Mouse (Mus musculus) CH12.LX (cell line): ENCODE results near the gene Snx30. TPM values are rescaled to one million over a fixed set of nuclear protein-coding genes. Genes with fewer than 3 reads are reported as not detected.

Source experiments
- DNase-seq: peaks from one replicate; pipeline ENCODE4 v3.0.0-alpha.2; 2013; ENCODE audit errors: extremely low read depth
- H3K27ac ChIP-seq: 2 replicates; pipeline ENCODE4 v1.5.1; 2012; ENCODE audit warnings: low read depth, mild to moderate bottlenecking, control low read depth, moderate library complexity; ENCODE audit not compliant: insufficient read depth
- H3K27me3 ChIP-seq: replicated peaks from 2 replicates; pipeline ENCODE3; 2012; ENCODE audit warnings: inconsistent platforms
- H3K36me3 ChIP-seq, 2 experiments: replicated peaks in 1 of 2; 2 replicates each; pipeline versions ENCODE3 to v1.6.1; 2012; ENCODE audit warnings: inconsistent platforms in 1 of 2, low read length in 1 of 2, mild to moderate bottlenecking in 1 of 2, mixed read lengths in 1 of 2, moderate library complexity in 1 of 2; ENCODE audit not compliant: control insufficient read depth in 1 of 2, insufficient read depth in 1 of 2
- H3K4me1 ChIP-seq, 2 experiments: 2 replicates each; pipeline ENCODE4 v1.6.1; 2012; ENCODE audit warnings: inconsistent platforms in 1 of 2, moderate library complexity in 1 of 2; ENCODE audit not compliant: insufficient read depth in 2 of 2, control insufficient read depth in 1 of 2
- H3K4me2 ChIP-seq: 2 replicates; pipeline ENCODE4 v1.6.1; 2012; ENCODE audit warnings: low read depth, mild to moderate bottlenecking, control low read depth; ENCODE audit not compliant: poor library complexity, insufficient read depth, severe bottlenecking
- H3K4me3 ChIP-seq, 3 experiments: fragments of 150-350 bp in 1 of 3; sonication (generic) in 1 of 3; replicated peaks in 1 of 3; 2 replicates each; pipeline versions ENCODE3 to v1.5.1; 2011 to 2012; ENCODE audit warnings: low read depth in 2 of 3, low read length in 2 of 3, mild to moderate bottlenecking in 2 of 3, moderate library complexity in 2 of 3, control low read depth in 1 of 3, improper control_type of control experiment in 1 of 3, inconsistent platforms in 1 of 3, mixed read lengths in 1 of 3; ENCODE audit not compliant: poor library complexity in 1 of 3
- H3K79me2 ChIP-seq: replicated peaks from 2 replicates; pipeline ENCODE4 v1.6.1; 2012; ENCODE audit warnings: mild to moderate bottlenecking, moderate library complexity; ENCODE audit not compliant: control insufficient read depth, poor library complexity, insufficient read depth, severe bottlenecking; ENCODE audit errors: extremely low read depth
- H3K9ac ChIP-seq: 2 replicates; pipeline ENCODE4 v1.6.1; 2012; ENCODE audit warnings: low read depth, mild to moderate bottlenecking, control low read depth, moderate library complexity; ENCODE audit not compliant: insufficient read depth
- H3K9me3 ChIP-seq: replicated peaks from 2 replicates; pipeline ENCODE3; 2012; ENCODE audit warnings: low read length, inconsistent platforms, mixed read lengths
- CHD1 ChIP-seq: IDR thresholded peaks from 2 replicates; pipeline ENCODE4 v1.6.1; 2012; ENCODE audit warnings: low read depth, low read length, improper control_type of control experiment, inconsistent platforms
- CTCF ChIP-seq, 2 experiments: IDR thresholded peaks in 1 of 2; conservative IDR thresholded peaks in 1 of 2; 2 replicates each; pipeline ENCODE4 v1.5.1; 2011 to 2012; ENCODE audit warnings: low read depth in 2 of 2, low read length in 2 of 2, improper control_type of control experiment in 1 of 2, inconsistent platforms in 1 of 2, mild to moderate bottlenecking in 1 of 2, moderate library complexity in 1 of 2
- E2F4 ChIP-seq: IDR thresholded peaks from 2 replicates; pipeline ENCODE4 v1.6.1; 2011; ENCODE audit warnings: low read depth, low read length, improper control_type of control experiment; ENCODE audit not compliant: insufficient replicate concordance
- ELF1 ChIP-seq: IDR thresholded peaks from 2 replicates; pipeline ENCODE4 v1.6.1; 2014; ENCODE audit warnings: low read depth, mild to moderate bottlenecking, inconsistent platforms, low read length, improper control_type of control experiment
- EP300 ChIP-seq: IDR thresholded peaks from 2 replicates; pipeline ENCODE4 v1.6.1; 2011; ENCODE audit warnings: low read length, improper control_type of control experiment
- GABPA ChIP-seq: IDR thresholded peaks from 2 replicates; pipeline ENCODE4 v1.6.1; 2012; ENCODE audit warnings: low read depth, low read length, improper control_type of control experiment, inconsistent platforms; ENCODE audit not compliant: insufficient replicate concordance
- JUN ChIP-seq: IDR thresholded peaks from 2 replicates; pipeline ENCODE4 v1.6.1; 2011; ENCODE audit warnings: low read depth, mild to moderate bottlenecking, low read length, improper control_type of control experiment, moderate library complexity; ENCODE audit not compliant: insufficient read depth
- JUND ChIP-seq: conservative IDR thresholded peaks from 2 replicates; pipeline ENCODE4 v1.6.1; 2011; ENCODE audit warnings: low read depth, low read length, improper control_type of control experiment
- MAZ ChIP-seq: IDR thresholded peaks from 2 replicates; pipeline ENCODE4 v1.6.1; 2012; ENCODE audit warnings: low read depth, mild to moderate bottlenecking, inconsistent platforms, low read length, improper control_type of control experiment, moderate library complexity
- NELFE ChIP-seq: IDR thresholded peaks from 2 replicates; pipeline ENCODE4 v1.6.1; 2011; ENCODE audit warnings: low read depth, low read length, improper control_type of control experiment
- PAX5 ChIP-seq: IDR thresholded peaks from 2 replicates; pipeline ENCODE4 v1.6.1; 2012; ENCODE audit warnings: low read length, inconsistent platforms, mixed read lengths
- POLR2AphosphoS2 ChIP-seq: IDR thresholded peaks from 2 replicates; pipeline ENCODE4 v1.6.1; 2011; ENCODE audit warnings: low read depth, low read length, improper control_type of control experiment
- RAD21 ChIP-seq: IDR thresholded peaks from 2 replicates; pipeline ENCODE4 v1.6.1; 2011; ENCODE audit warnings: low read depth, mild to moderate bottlenecking, low read length, improper control_type of control experiment, moderate library complexity
- RCOR1 ChIP-seq: conservative IDR thresholded peaks from 2 replicates; pipeline ENCODE4 v1.6.1; 2012; ENCODE audit warnings: low read depth, mild to moderate bottlenecking, inconsistent platforms, low read length, improper control_type of control experiment
- SMC3 ChIP-seq: IDR thresholded peaks from 2 replicates; pipeline ENCODE4 v1.6.1; 2011; ENCODE audit warnings: low read depth, low read length, improper control_type of control experiment
- TCF12 ChIP-seq: IDR thresholded peaks from 2 replicates; pipeline ENCODE4 v1.6.1; 2014; ENCODE audit warnings: low read depth, mild to moderate bottlenecking, inconsistent platforms, low read length, improper control_type of control experiment
- UBTF ChIP-seq: IDR thresholded peaks from 2 replicates; pipeline ENCODE4 v1.6.1; 2012; ENCODE audit warnings: low read depth, mild to moderate bottlenecking, inconsistent platforms, low read length, improper control_type of control experiment, moderate library complexity
- USF1 ChIP-seq: IDR thresholded peaks from 2 replicates; pipeline ENCODE4 v1.6.1; 2014; ENCODE audit warnings: low read depth, mild to moderate bottlenecking, inconsistent platforms, low read length, improper control_type of control experiment
- ZNF384 ChIP-seq: IDR thresholded peaks from 2 replicates; pipeline ENCODE4 v1.6.1; 2012; ENCODE audit warnings: low read depth, low read length, improper control_type of control experiment, inconsistent platforms
- dilution Hi-C: fragments of 300-500 bp; cut with MboI; formaldehyde crosslinking; loops from 2 replicates; pipeline ENCODE4 v1.14.3; 2020; ENCODE audit warnings: low sequenced_read_pairs; ENCODE audit not compliant: extremely low pct_unique_long_range_greater_than_20kb, extremely low pct_ligation_motif_present
- in situ Hi-C: fragments of 300-500 bp; cut with MboI; formaldehyde crosslinking; loops from 3 replicates; pipeline ENCODE4 v1.14.3; 2019; ENCODE audit warnings: low sequenced_read_pairs, low pct_ligation_motif_present, low pct_unique_long_range_greater_than_20kb, mixed read lengths
- polyA plus RNA-seq: library from polyadenylated mRNA; unstranded; fragments of >175 nt; gene quantifications from 2 replicates; pipeline ENCODE4 v1.2.1, GENCODE M21; 2012; ENCODE audit warnings: low read depth; ENCODE audit not compliant: insufficient read length
- total RNA-seq, 2 experiments: library from RNA; depleted of rRNA; stranded (reverse); fragments of 300-350 nt in 1 of 2; fragments of >200 nt in 1 of 2; gene quantifications; 2 replicates each; pipeline ENCODE4 v1.2.3; 2012 to 2014

Gene Snx30
- total and polyA plus RNA-seq, 3 experiments: 7.9 to 16.9 (median 8.4) TPM

GRCm38 (mm10) chr4:59932505-59933281 is 127.1 kb downstream of the Snx30 start:
- H3K79me2 ChIP-seq: no peaks in the 10 kb centered on the region
- no peaks in the 10 kb centered on the region for H3K4me1 ChIP-seq
- H3K4me3 ChIP-seq: no peak overlapping the region
- dilution Hi-C loops: no loop called here
- no peak overlapping the region for H3K9ac ChIP-seq
- H3K4me2 ChIP-seq: no peak overlapping the region
- no peaks in the 10 kb centered on the region for H3K36me3 ChIP-seq
- peak; percentile 54 for DNase-seq
- peaks cover 29% of the 10 kb centered on the region for H3K27me3 ChIP-seq
- TF ChIP-seq ZNF384: peak; percentile 20; the same call in 1 of the 2 replicates
- no peak for TF ChIP-seq E2F4
- no peak for TF ChIP-seq JUN
- no peak for TF ChIP-seq PAX5
- TF ChIP-seq USF1: no peak
- peak; percentile 38 for TF ChIP-seq SMC3
- TF ChIP-seq RAD21: peak; percentile 63
- no peak for TF ChIP-seq TCF12
- TF ChIP-seq UBTF: no peak
- TF ChIP-seq CTCF (conservative IDR thresholded peaks at IDR 0.05 in 1 of 2, IDR thresholded peaks at IDR 0.05 in 1 of 2; ENCODE audit: low read depth in 2 of 2, low read length in 2 of 2): peak; percentile 47 to 62
- TF ChIP-seq ELF1: no peak
- TF ChIP-seq, all 38 proteins: peak for 4
- H3K27ac ChIP-seq: no peak overlapping the region
- no peaks in the 10 kb centered on the region for H3K9me3 ChIP-seq
- in situ Hi-C loops: loop anchor here (5.0 kb wide), 1 partner anchor 140 kb away; no protein-coding TSS in a partner anchor

- H3K4me2 ChIP-seq: no peak overlapping the region
- no peak for DNase-seq
- dilution Hi-C loops: no loop called here
- peaks cover 0 to 2% of the 10 kb centered on the region in 2 experiments; a peak in 1 of 4 replicates for H3K4me1 ChIP-seq
- no peaks in the 10 kb centered on the region for H3K79me2 ChIP-seq
- TF ChIP-seq EP300: no peak
- TF ChIP-seq ZNF384: no peak
- TF ChIP-seq RCOR1: no peak
- TF ChIP-seq MAZ: no peak
- TF ChIP-seq NELFE: no peak
- TF ChIP-seq JUND: no peak
- TF ChIP-seq GABPA: no peak
- no peak for TF ChIP-seq CHD1
- TF ChIP-seq POLR2AphosphoS2: no peak
- H3K27ac ChIP-seq: no peak overlapping the region
- H3K27me3 ChIP-seq: peaks cover 49% of the 10 kb centered on the region
- no peaks in the 10 kb centered on the region for H3K9me3 ChIP-seq
- no peak overlapping the region for H3K9ac ChIP-seq
- H3K36me3 ChIP-seq: no peaks in the 10 kb centered on the region
- in situ Hi-C loops: no loop called here
- no peak overlapping the region for H3K4me3 ChIP-seq
Observed at GRCm38 (mm10) chr4:59937543-59937942, 131.9 kb downstream of the Snx30 start.

Other genes with a start within 250 kb of the Snx30 start
- gene Hsdl2, start 224.3 kb upstream of the Snx30 start, total RNA-seq (2012; rRNA removed): 6.8 and 7.0 TPM in 2 replicates
- 9.7 and 11.1 TPM in 2 replicates for gene Hsdl2, start 224.3 kb upstream of the Snx30 start, total RNA-seq (2014; rRNA removed)
- 9.3 and 10.4 TPM in 2 replicates for gene Hsdl2, start 224.3 kb upstream of the Snx30 start, polyA plus RNA-seq
- gene E130308A19Rik, start 179.6 kb upstream of the Snx30 start, total RNA-seq (2012; rRNA removed): 2.4 and 3.4 TPM in 2 replicates
- gene E130308A19Rik, start 179.6 kb upstream of the Snx30 start, total RNA-seq (2014; rRNA removed): 2.3 and 2.4 TPM in 2 replicates
- 2.3 and 3.1 TPM in 2 replicates for gene E130308A19Rik, start 179.6 kb upstream of the Snx30 start, polyA plus RNA-seq
- gene Inip, start 4.3 kb upstream of the Snx30 start, total RNA-seq (2012; rRNA removed): 24.3 and 28.9 TPM in 2 replicates
- gene Inip, start 4.3 kb upstream of the Snx30 start, total RNA-seq (2014; rRNA removed): 67.1 and 73.2 TPM in 2 replicates
- gene Inip, start 4.3 kb upstream of the Snx30 start, polyA plus RNA-seq: 32.5 and 38.5 TPM in 2 replicates
- not detected in 2 replicates for gene Slc46a2, start 109.2 kb downstream of the Snx30 start, total RNA-seq (2012; rRNA removed)
- not detected in 2 replicates for gene Slc46a2, start 109.2 kb downstream of the Snx30 start, total RNA-seq (2014; rRNA removed)
- gene Slc46a2, start 109.2 kb downstream of the Snx30 start, polyA plus RNA-seq: not detected in 2 replicates
- gene Mup4, start 154.9 kb downstream of the Snx30 start, total RNA-seq (2012; rRNA removed): not detected in 2 replicates
- not detected in 2 replicates for gene Mup4, start 154.9 kb downstream of the Snx30 start, total RNA-seq (2014; rRNA removed)
- not detected in 2 replicates for gene Mup4, start 154.9 kb downstream of the Snx30 start, polyA plus RNA-seq
- gene Mup6, start 158.5 kb downstream of the Snx30 start, total RNA-seq (2012; rRNA removed): not detected in 2 replicates
- not detected in 2 replicates for gene Mup6, start 158.5 kb downstream of the Snx30 start, total RNA-seq (2014; rRNA removed)
- gene Mup6, start 158.5 kb downstream of the Snx30 start, polyA plus RNA-seq: not detected in 2 replicates